Mouse (Mus musculus): ENCODE results near the gene Dbr1.

Dbr1 gene

DNA sequence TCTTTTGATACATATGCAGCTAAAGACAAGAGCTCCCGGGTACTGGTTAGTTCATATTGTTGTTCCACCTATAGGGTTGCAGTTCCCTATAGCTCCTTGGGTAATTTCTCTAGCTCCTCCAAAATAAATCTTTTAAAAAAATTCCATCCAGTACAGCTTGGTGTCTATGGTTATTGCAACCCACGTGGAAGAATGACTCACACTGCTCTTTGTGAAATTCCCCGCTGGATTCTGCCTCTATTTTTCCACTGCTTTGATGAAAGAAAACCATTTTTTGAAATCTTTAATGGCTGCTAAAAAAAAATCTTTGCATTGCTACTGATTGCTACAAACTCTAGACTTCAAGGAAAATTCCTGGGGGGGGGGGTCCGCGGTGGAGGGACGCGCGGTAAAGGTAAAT lies 44.1 kb downstream of the Dbr1 start:
- CTCF ChIA-PET = interaction anchor here (0.7 kb wide), 1 partner anchor 184 kb away, joined by 5 read pairs; no protein-coding TSS in a partner anchor

GRCm38 (mm10) chr9:99620196-99620595 lies 44.6 kb downstream of the Dbr1 start:
- CTCF ChIA-PET = no interaction called here

DNA sequence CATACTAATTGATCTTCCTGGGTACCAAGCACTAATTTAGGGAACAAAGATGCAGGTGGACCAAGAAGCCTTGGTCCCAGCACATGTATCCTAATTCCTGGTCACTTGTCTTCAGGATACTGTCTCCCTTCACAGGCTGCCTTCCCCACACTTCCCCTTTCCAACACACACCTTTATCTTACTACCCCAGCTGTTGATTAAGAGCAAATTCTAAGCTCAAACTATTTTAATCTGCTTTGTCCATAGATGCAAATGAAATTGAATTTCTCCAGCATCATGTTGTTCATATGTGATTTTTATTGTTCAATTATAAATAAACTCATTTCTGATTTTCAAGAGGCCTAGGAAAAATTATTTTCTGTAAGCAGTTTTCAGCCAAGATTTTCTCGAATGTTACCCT lies 46.4 kb downstream of the Dbr1 start:
- CTCF ChIA-PET = no interaction called here

DNA sequence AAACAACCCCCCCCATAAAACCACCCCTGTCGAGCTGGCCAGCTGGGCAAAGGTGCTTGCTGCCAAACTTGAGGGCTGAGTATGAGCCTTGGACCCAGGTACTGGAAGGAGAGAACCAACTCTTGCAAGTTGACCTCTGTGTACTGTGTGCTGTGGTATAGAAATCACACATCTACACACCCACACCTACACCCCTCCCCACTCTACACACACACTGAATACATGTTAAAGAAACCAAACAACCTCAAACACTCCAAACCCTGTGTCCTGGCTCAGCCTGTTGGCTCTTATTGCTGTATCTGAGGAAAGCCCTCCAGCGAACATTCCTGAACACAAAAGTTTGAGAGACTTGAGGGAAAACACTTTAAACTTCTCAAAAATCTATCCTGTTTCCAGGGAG lies 47.4 kb downstream of the Dbr1 start:
- CTCF ChIA-PET = no interaction called here

GRCm38 (mm10) chr9:99624117-99624516 lies 48.5 kb downstream of the Dbr1 start:
- CTCF ChIA-PET = no interaction called here

DNA sequence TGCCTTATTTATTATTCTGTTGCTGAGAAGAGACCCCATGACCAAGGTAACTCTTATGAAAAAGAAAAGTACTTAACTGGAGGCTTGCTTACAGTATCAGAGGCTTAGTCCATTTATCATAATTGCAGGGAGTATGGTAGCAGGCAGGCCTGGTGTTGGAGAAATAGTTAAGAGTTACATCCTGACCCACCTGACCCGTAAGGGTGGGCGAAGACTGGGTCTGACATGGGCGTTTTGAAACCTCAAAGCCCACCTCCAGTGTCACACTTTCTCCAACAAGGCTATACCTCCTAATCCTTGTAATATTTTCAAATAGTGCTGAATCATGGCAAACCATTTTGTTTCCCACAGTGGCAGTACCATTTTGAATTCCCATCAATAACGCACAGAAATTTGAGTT lies 53.0 kb downstream of the Dbr1 start:
- CTCF ChIA-PET = no interaction called here

DNA sequence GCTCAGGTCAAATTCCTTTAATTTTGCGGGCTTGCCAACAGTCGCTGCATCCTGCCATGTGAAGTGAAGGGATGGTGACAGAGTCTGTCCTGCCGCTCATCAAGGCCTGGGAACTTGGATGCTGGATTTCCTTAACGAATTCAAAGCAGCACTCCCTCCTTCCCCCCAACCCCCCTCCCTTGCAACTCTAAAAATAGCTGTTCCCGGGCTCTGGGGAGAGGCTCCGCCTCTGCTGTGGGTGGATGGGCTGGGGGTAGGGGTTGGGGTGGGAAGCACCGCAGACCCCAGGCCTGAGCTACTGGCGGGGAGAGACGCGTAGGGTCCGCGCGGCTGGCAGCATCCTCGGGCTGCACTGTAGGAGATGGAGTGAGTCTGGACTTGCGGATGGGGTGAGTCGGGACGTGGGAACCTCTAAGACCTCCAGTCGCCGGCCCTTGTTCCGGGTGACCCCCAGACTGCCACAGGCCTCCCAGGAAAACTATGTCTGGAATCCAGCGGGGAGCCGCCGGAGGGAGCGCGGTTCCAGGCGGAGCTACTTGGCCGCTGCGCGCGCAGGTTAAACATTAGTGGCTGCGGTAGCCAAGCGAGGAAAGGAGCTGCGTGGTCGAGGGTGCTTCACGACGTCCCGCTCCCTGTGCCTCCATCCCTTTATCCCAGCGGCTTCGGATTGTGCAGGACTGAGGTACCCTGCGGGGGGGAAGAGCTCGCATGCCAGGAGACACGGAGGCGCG lies 53.8 kb downstream of the Dbr1 start, which contains the start of gene Dzip1l:
Gene Dzip1l, plus strand, starts transcription at position 216 of the 731 bp plus-strand sequence.
- CTCF ChIA-PET = interaction anchor here (0.5 kb wide), 1 partner anchor 222 kb away, joined by 3 read pairs; no protein-coding TSS in a partner anchor

DNA sequence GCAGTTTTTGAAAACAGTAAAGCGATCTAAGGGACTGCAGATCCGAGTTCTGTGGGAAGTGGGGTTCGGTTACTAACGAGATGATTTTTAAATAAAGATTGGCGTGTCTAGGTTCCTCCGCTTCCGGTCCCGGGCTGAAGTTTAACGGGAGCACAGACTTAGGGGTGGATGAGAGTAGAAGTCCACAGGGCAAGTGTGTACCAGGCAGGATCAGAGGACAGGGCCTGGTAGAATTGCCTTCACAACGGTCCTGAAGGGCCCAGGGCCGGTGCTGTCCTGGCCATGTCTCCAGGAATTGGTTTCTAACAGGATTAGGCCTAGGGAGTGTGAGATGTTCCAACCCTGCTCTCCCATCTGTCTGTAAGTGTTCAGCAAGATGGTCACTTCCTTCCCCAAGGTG lies 54.5 kb downstream of the Dbr1 start:
- CTCF ChIA-PET = interaction anchor here (0.5 kb wide), 1 partner anchor 222 kb away, joined by 3 read pairs; no protein-coding TSS in a partner anchor

- CTCF ChIA-PET = no interaction called here
Observed at GRCm38 (mm10) chr9:99630528-99631125, 55.0 kb downstream of the Dbr1 start.

- CTCF ChIA-PET = no interaction called here
Observed at GRCm38 (mm10) chr9:99631781-99632180, 56.2 kb downstream of the Dbr1 start.

GRCm38 (mm10) chr9:99632264-99632663 lies 56.7 kb downstream of the Dbr1 start:
- CTCF ChIA-PET = no interaction called here
